Mouse (Mus musculus) midbrain, postnatal 0 days (tissue): Measurements from ENCODE around the gene Actr1b. TPM values are rescaled to one million over a fixed set of nuclear protein-coding genes. Genes with fewer than 3 reads are reported as not detected.

Experiments used
- ATAC-seq: fragments of 200-750 bp; cut with Nextera tagmentation; 2 replicates; pipeline ENCODE4 v1.8.0; 2017; ENCODE audit warnings: moderate number of reproducible peaks, mild to moderate bottlenecking, moderate TSS enrichment, moderate library complexity; ENCODE audit not compliant: low FRiP score
- DNase-seq: peaks from one replicate; pipeline ENCODE4 v3.0.0-alpha.2; 2015; ENCODE audit warnings: low spot score
- H3K27ac ChIP-seq: fragments of 300-500 bp; sonication (generic); 2 replicates; pipeline ENCODE4 v1.5.1; 2014; ENCODE audit warnings: low read depth, mild to moderate bottlenecking, low read length, mixed read lengths
- H3K27me3 ChIP-seq: fragments of 300-500 bp; sonication (generic); 2 replicates; pipeline ENCODE4 v1.6.1; 2014; ENCODE audit warnings: low read length, control low read depth, mixed read lengths; ENCODE audit not compliant: insufficient read depth
- H3K36me3 ChIP-seq: fragments of 300-500 bp; sonication (generic); 2 replicates; pipeline ENCODE4 v1.6.1; 2014; ENCODE audit warnings: low read length, control low read depth, mixed read lengths; ENCODE audit not compliant: insufficient read depth
- H3K4me1 ChIP-seq: fragments of 300-500 bp; sonication (generic); 2 replicates; pipeline ENCODE4 v1.6.1; 2014; ENCODE audit warnings: mild to moderate bottlenecking, control low read depth, antibody characterized with exemption, low read length, mixed read lengths; ENCODE audit not compliant: insufficient read depth
- H3K4me2 ChIP-seq: fragments of 300-500 bp; sonication (generic); 2 replicates; pipeline ENCODE4 v1.6.1; 2014; ENCODE audit warnings: low read depth, mild to moderate bottlenecking, low read length, mixed read lengths; ENCODE audit not compliant: poor library complexity, severe bottlenecking
- H3K4me3 ChIP-seq: fragments of 300-500 bp; sonication (generic); 2 replicates; pipeline ENCODE4 v1.5.1; 2014; ENCODE audit warnings: low read depth, mild to moderate bottlenecking, low read length, moderate library complexity
- H3K9ac ChIP-seq: fragments of 300-500 bp; sonication (generic); replicated peaks from 2 replicates; pipeline ENCODE4 v1.6.1; 2014; ENCODE audit warnings: mild to moderate bottlenecking, low read length, moderate library complexity, mixed read lengths; ENCODE audit not compliant: poor library complexity, severe bottlenecking
- H3K9me3 ChIP-seq: fragments of 300-500 bp; sonication (generic); 2 replicates; pipeline ENCODE4 v1.6.1; 2016; ENCODE audit warnings: low read length, control low read depth
- CTCF ChIP-seq: IDR thresholded peaks from 2 replicates; pipeline ENCODE4 v1.5.1; 2016; ENCODE audit warnings: antibody characterized with exemption, mild to moderate bottlenecking
- WGBS: fragments of 180-500 bp; shearing (Covaris S2); extraction: QIAGEN DNeasy Blood & Tissue Kit; methylation state at CpG from one replicate; pipeline ENCODE4 v1.1.7; 2014; 5-methylcytosine and 5-hydroxymethylcytosine counted together
- polyA plus RNA-seq: library from polyadenylated mRNA; unstranded; fragments of >200 nt; fragmentation: Nextera tagmentation; extraction: Ambion mirVana; gene quantifications from 2 replicates; pipeline ENCODE4 v1.2.1, GENCODE M21; 2015
- total RNA-seq: library from RNA; depleted of rRNA; stranded (reverse); fragments of >200 nt; gene quantifications from 2 replicates; pipeline ENCODE4 v1.2.3, GENCODE M21; 2014; rRNA removed

The Actr1b gene
- total RNA-seq (139 TPM in 2 replicates), polyA plus RNA-seq (113 and 120 TPM in 2 replicates)

GRCm38 (mm10) chr1:36714311-36714710 lies at the start of gene Actr1b:
Actr1b (minus strand) TSS chr1:36714422.
- H3K36me3 ChIP-seq: no peaks in the 10 kb centered on the region
- no peak for DNase-seq
- WGBS: 81% methylated on average over 5 of the region's 5 CpGs
- H3K9me3 ChIP-seq: no peaks in the 10 kb centered on the region
- no peaks in the 10 kb centered on the region for H3K27me3 ChIP-seq
- no peak within 1 kb of the TSS for H3K4me3 ChIP-seq
- no peak within 1 kb of the TSS for H3K27ac ChIP-seq
- TF ChIP-seq CTCF: no peak
- no peak within 1 kb of the TSS for H3K4me2 ChIP-seq
- no peak within 1 kb of the TSS for H3K9ac ChIP-seq
- H3K4me1 ChIP-seq: no peaks in the 10 kb centered on the region
- no peak for ATAC-seq

GRCm38 (mm10) chr1:36761568-36761967 lies 47.3 kb upstream of the Actr1b start, which contains the start of gene Zap70:
Zap70 (plus strand) TSS chr1:36761798.
- DNase-seq: no peak

GRCm38 (mm10) chr1:36761061-36761460 lies 46.8 kb upstream of the Actr1b start:
- no peaks in the 10 kb centered on the region for H3K9me3 ChIP-seq
- no peaks in the 10 kb centered on the region for H3K36me3 ChIP-seq
- WGBS: 83% methylated on average over 8 of the region's 8 CpGs
- no peak overlapping the region for H3K4me3 ChIP-seq
- no peak overlapping the region for H3K9ac ChIP-seq
- TF ChIP-seq CTCF: no peak
- H3K4me2 ChIP-seq: no peak overlapping the region
- no peaks in the 10 kb centered on the region for H3K27me3 ChIP-seq
- H3K27ac ChIP-seq: no peak overlapping the region
- no peak for DNase-seq
- no peak for ATAC-seq
- no peaks in the 10 kb centered on the region for H3K4me1 ChIP-seq

More at GRCm38 (mm10) chr1:36761568-36761967, 47.3 kb upstream of the Actr1b start, which contains the start of gene Zap70:
- Histone ChIP-seq H3K27ac (no peak within 1 kb of the TSS), H3K4me3 (no peak within 1 kb of the TSS), H3K4me1 (no peaks in the 10 kb centered on the region), H3K27me3 (no peaks in the 10 kb centered on the region), H3K4me2 (no peak within 1 kb of the TSS), H3K36me3 (no peaks in the 10 kb centered on the region), H3K9ac (no peak within 1 kb of the TSS), H3K9me3 (no peaks in the 10 kb centered on the region)
- ATAC-seq: no peak
- WGBS: 84% methylated on average over 11 of the region's 11 CpGs
- TF ChIP-seq CTCF: no peak

GRCm38 (mm10) chr1:36760401-36760800 lies 46.2 kb upstream of the Actr1b start:
- H3K4me2 ChIP-seq: no peak overlapping the region
- H3K9me3 ChIP-seq: no peaks in the 10 kb centered on the region
- DNase-seq (no peak), ATAC-seq (no peak)
- TF ChIP-seq CTCF: no peak
- no peak overlapping the region for H3K9ac ChIP-seq
- H3K27me3 ChIP-seq: no peaks in the 10 kb centered on the region
- H3K4me3 ChIP-seq: no peak overlapping the region
- no peak overlapping the region for H3K27ac ChIP-seq
- 85% methylated on average over 9 of the region's 9 CpGs for WGBS
- H3K36me3 ChIP-seq: no peaks in the 10 kb centered on the region
- no peaks in the 10 kb centered on the region for H3K4me1 ChIP-seq

GRCm38 (mm10) chr1:36759076-36759475 lies 44.9 kb upstream of the Actr1b start:
- DNase-seq: no peak
- Histone ChIP-seq H3K9me3 (no peaks in the 10 kb centered on the region), H3K27me3 (no peaks in the 10 kb centered on the region), H3K4me2 (no peak overlapping the region), H3K9ac (no peak overlapping the region), H3K27ac (no peak overlapping the region), H3K4me1 (no peaks in the 10 kb centered on the region), H3K4me3 (no peak overlapping the region), H3K36me3 (no peaks in the 10 kb centered on the region)
- TF ChIP-seq CTCF: no peak
- WGBS: 83% methylated on average over 18 of the region's 18 CpGs
- no peak for ATAC-seq

- WGBS: 88% methylated on average over 9 of the region's 9 CpGs
- Histone ChIP-seq H3K36me3 (no peaks in the 10 kb centered on the region), H3K9me3 (no peaks in the 10 kb centered on the region), H3K27me3 (no peaks in the 10 kb centered on the region), H3K4me1 (no peaks in the 10 kb centered on the region), H3K4me2 (no peak overlapping the region), H3K9ac (no peak overlapping the region), H3K4me3 (no peak overlapping the region), H3K27ac (no peak overlapping the region)
- no peak for DNase-seq
- no peak for ATAC-seq
- TF ChIP-seq CTCF: no peak
Observed at GRCm38 (mm10) chr1:36758553-36758952, 44.3 kb upstream of the Actr1b start.
